ENCODE assay signal across 33 mouse cellular contexts in genomic region chr3:35372276-35372675, GRCm38 (mm10).
"Had no signal": no experiment of that assay in that cellular context is flagged by ENCODE, and none has a peak within 500 bp of the region (broad histone marks: within the 10 kb centered on the region; RNA-seq: fewer than 3 reads in every experiment).

No protein-coding gene starts in this region.

- ATAC-seq: liver, embryonic 12.5 days; liver, postnatal 0 days; lung, postnatal 0 days; midbrain, embryonic 13.5 days; midbrain, embryonic 15.5 days; midbrain, embryonic 16.5 days had no signal

- H3K4me2 ChIP-seq: limb, embryonic 12.5 days; limb, embryonic 13.5 days; limb, embryonic 15.5 days; liver, embryonic 11.5 days; liver, embryonic 12.5 days; liver, embryonic 13.5 days; liver, embryonic 15.5 days; lung, embryonic 14.5 days; lung, embryonic 15.5 days; midbrain, embryonic 11.5 days; midbrain, embryonic 12.5 days; midbrain, embryonic 13.5 days; midbrain, embryonic 15.5 days; neural tube, embryonic 12.5 days; neural tube, embryonic 13.5 days had no signal

- H3K27me3 ChIP-seq: limb, embryonic 12.5 days; limb, embryonic 13.5 days; limb, embryonic 15.5 days; liver, embryonic 12.5 days; liver, embryonic 13.5 days; liver, embryonic 15.5 days; lung, embryonic 15.5 days; megakaryocyte, embryonic 14.5 days; midbrain, embryonic 12.5 days; midbrain, embryonic 13.5 days; midbrain, embryonic 15.5 days; neural tube, embryonic 12.5 days; neural tube, embryonic 13.5 days had no signal

- DNase-seq: left cerebral cortex, postnatal 4 days; liver; liver, embryonic 13.5 days; liver, postnatal 0 days; lung, adult 18-20 months; lung, adult 2 months; lung, embryonic 14.5 days; lung, postnatal 10 days; lung, postnatal 14 days; lung, postnatal 36 days; lung, postnatal 4 days; midbrain, embryonic 14.5 days had no signal

- H3K36me3 ChIP-seq: limb, embryonic 10.5 days; limb, embryonic 12.5 days; limb, embryonic 13.5 days; limb, embryonic 15.5 days; liver, embryonic 12.5 days; liver, embryonic 13.5 days; liver, embryonic 15.5 days; lung, embryonic 15.5 days; midbrain, embryonic 10.5 days; midbrain, embryonic 12.5 days; midbrain, embryonic 13.5 days; midbrain, embryonic 15.5 days; neural tube, embryonic 12.5 days; neural tube, embryonic 13.5 days had no signal

- H3K27ac ChIP-seq: limb, embryonic 10.5 days; limb, embryonic 12.5 days; limb, embryonic 13.5 days; limb, embryonic 15.5 days; liver, embryonic 12.5 days; liver, embryonic 13.5 days; liver, embryonic 14.5 days; liver, embryonic 15.5 days; lung, embryonic 15.5 days; macrophage; midbrain, embryonic 10.5 days; midbrain, embryonic 12.5 days; midbrain, embryonic 13.5 days; midbrain, embryonic 15.5 days; neural tube, embryonic 12.5 days; neural tube, embryonic 13.5 days had no signal

- H3K4me1 ChIP-seq: limb, embryonic 10.5 days; limb, embryonic 12.5 days; limb, embryonic 13.5 days; limb, embryonic 15.5 days; liver, embryonic 12.5 days; liver, embryonic 13.5 days; liver, embryonic 15.5 days; lung, embryonic 15.5 days; megakaryocyte, embryonic 14.5 days; midbrain, embryonic 10.5 days; midbrain, embryonic 12.5 days; midbrain, embryonic 13.5 days; midbrain, embryonic 15.5 days; neural tube, embryonic 12.5 days; neural tube, embryonic 13.5 days had no signal

- H3K4me3 ChIP-seq: limb, embryonic 10.5 days; limb, embryonic 12.5 days; limb, embryonic 13.5 days; limb, embryonic 15.5 days; liver, embryonic 12.5 days; liver, embryonic 13.5 days; liver, embryonic 15.5 days; lung, embryonic 15.5 days; megakaryocyte, embryonic 14.5 days; midbrain, embryonic 10.5 days; midbrain, embryonic 12.5 days; midbrain, embryonic 13.5 days; midbrain, embryonic 15.5 days; myocyte; neural tube, embryonic 12.5 days; neural tube, embryonic 13.5 days had no signal

- H3K9ac ChIP-seq: limb, embryonic 12.5 days; limb, embryonic 13.5 days; limb, embryonic 15.5 days; liver, embryonic 12.5 days; liver, embryonic 13.5 days; liver, embryonic 14.5 days; liver, embryonic 15.5 days; liver, postnatal 0 days; lung, embryonic 14.5 days; lung, embryonic 15.5 days; midbrain, embryonic 12.5 days; midbrain, embryonic 13.5 days; midbrain, embryonic 15.5 days; neural tube, embryonic 12.5 days; neural tube, embryonic 13.5 days had no signal

- H3K9me3 ChIP-seq: limb, embryonic 10.5 days; limb, embryonic 12.5 days; limb, embryonic 13.5 days; limb, embryonic 15.5 days; liver, embryonic 12.5 days; liver, embryonic 13.5 days; liver, embryonic 15.5 days; lung, embryonic 15.5 days; midbrain, embryonic 10.5 days; midbrain, embryonic 12.5 days; midbrain, embryonic 13.5 days; midbrain, embryonic 15.5 days; neural tube, embryonic 12.5 days; neural tube, embryonic 13.5 days had no signal
